Mouse (Mus musculus): ENCODE data around the gene Armc5.

- TF ChIP-seq CTCF (IDR thresholded peaks at IDR 0.05; ENCODE audit: low read depth): no peak
- no peak for TF ChIP-seq EP300 (IDR thresholded peaks at IDR 0.05; ENCODE audit: low read depth)
Observed at GRCm38 (mm10) chr7:128285060-128285459, 47.9 kb downstream of the Armc5 start.
